Mouse (Mus musculus): ENCODE measurements around the gene Daxx. TPM values are rescaled to one million over a fixed set of nuclear protein-coding genes. Genes with fewer than 3 reads are reported as not detected.
A peak's percentile ranks its signal among the peaks of the same experiment; 100 is the strongest.
"Not testable (repeated sequence)": the region's sequence is repeated elsewhere in the genome, so short reads cannot be mapped to it uniquely, and the experiment has no call there.

Gene Daxx
- polyA plus RNA-seq, 1 experiment from 2014 or later = 37.5 TPM

DNA sequence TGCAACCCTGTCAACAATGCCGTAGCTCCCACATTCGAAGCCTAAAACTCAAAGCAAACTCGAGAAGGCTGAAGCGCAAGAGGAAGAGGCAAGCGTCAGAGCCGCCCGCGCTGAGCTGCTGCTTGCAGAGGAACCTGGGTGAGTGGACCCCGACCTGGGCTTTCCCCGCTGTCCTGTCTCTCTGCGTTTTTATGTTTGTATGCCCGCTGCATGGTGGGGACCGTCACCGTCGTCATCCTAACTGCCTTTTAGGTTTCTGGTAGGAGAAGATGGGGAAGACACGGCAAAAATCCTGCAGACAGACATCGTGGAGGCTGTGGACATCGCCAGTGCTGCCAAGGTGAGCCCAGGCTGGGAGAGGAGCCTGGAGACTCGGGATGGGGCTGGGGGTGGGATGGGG is 32.2 kb downstream of the Daxx start:
- no peaks in the 10 kb centered on the region for H3K9me3 ChIP-seq
- WGBS = 53% methylated on average over 19 of the region's 19 CpGs
- no peak overlapping the region for H3K27ac ChIP-seq
- H3K9ac ChIP-seq = peak overlapping the region; percentile 69
- H3K4me2 ChIP-seq (replicated peaks) = peak overlapping the region; percentile 93
- H3K4me1 ChIP-seq (replicated peaks) = peaks cover 22% of the 10 kb centered on the region
- ATAC-seq = no peak
- no peaks in the 10 kb centered on the region for H3K27me3 ChIP-seq (replicated peaks)
- peak overlapping the region; percentile 83 for H3K4me3 ChIP-seq (replicated peaks)
- peaks cover 28% of the 10 kb centered on the region for H3K36me3 ChIP-seq

DNA sequence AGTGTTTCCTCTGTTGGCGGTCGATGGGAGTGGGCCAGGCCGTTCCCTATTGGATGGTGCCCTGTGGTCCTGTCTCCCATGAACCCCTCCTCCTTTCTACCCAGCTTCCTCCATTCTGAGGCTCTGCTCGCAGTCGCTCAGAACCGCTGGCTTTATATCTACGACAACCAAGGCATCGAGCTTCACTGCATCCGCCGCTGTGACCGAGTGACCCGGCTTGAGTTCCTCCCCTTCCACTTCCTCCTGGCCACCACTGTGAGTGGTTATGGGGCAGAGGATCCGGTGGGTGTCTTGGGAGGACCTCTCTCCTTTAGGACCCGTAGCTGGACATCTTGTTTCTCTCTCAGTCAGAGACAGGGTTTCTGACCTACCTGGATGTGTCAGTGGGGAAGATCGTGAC is 34.2 kb downstream of the Daxx start:
- Histone ChIP-seq H3K4me3 (replicated peaks) (no peak overlapping the region), H3K27me3 (replicated peaks) (no peaks in the 10 kb centered on the region), H3K9ac (no peak overlapping the region), H3K27ac (no peak overlapping the region), H3K36me3 (peaks cover 19% of the 10 kb centered on the region; the same call in 1 of the 2 replicates), H3K9me3 (no peaks in the 10 kb centered on the region), H3K4me2 (replicated peaks) (no peak overlapping the region), H3K4me1 (replicated peaks) (peaks cover 25% of the 10 kb centered on the region)
- ATAC-seq = no peak
- WGBS = 94% methylated on average over 15 of the region's 15 CpGs

DNA sequence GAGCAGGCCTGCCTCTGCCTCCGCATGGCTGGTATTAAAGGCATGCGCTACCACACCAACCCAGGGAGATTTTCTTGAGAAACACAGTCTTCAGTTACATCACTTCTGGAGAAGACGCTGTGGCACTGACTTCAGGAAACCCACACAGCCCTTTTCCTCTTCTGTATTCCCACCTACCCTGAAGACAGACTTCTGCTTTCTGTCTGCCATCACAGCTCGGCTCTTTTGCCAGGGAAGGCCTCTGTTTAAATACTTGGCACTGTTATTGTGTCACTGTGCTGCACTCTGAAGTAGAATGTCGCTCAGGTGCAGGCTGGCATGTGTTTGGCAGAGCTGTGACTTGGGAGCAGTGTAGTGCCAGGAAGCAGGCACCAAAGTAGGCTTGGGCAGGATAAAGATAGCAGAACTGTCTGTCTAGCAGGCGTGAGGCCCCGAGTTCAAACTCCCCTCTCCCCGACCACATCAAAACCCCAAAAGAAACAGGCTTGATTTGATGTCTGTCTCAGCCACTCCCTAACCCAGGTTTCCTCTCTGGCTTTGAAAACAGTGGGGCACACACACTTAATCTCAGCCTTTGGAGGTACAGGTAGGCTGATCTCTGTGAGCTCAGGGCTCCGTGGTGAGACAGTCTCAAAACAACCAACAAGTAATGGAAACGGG is 38.3 kb downstream of the Daxx start:
- Histone ChIP-seq H3K27ac (no peak overlapping the region), H3K36me3 (peaks cover 19% of the 10 kb centered on the region; the same call in 1 of the 2 replicates), H3K4me1 (replicated peaks) (peaks cover 33% of the 10 kb centered on the region), H3K4me2 (replicated peaks) (no peak overlapping the region), H3K4me3 (replicated peaks) (no peak overlapping the region), H3K9me3 (no peaks in the 10 kb centered on the region), H3K27me3 (replicated peaks) (no peaks in the 10 kb centered on the region), H3K9ac (no peak overlapping the region)
- 92% methylated on average over 10 of the region's 10 CpGs for WGBS
- ATAC-seq = no peak

DNA sequence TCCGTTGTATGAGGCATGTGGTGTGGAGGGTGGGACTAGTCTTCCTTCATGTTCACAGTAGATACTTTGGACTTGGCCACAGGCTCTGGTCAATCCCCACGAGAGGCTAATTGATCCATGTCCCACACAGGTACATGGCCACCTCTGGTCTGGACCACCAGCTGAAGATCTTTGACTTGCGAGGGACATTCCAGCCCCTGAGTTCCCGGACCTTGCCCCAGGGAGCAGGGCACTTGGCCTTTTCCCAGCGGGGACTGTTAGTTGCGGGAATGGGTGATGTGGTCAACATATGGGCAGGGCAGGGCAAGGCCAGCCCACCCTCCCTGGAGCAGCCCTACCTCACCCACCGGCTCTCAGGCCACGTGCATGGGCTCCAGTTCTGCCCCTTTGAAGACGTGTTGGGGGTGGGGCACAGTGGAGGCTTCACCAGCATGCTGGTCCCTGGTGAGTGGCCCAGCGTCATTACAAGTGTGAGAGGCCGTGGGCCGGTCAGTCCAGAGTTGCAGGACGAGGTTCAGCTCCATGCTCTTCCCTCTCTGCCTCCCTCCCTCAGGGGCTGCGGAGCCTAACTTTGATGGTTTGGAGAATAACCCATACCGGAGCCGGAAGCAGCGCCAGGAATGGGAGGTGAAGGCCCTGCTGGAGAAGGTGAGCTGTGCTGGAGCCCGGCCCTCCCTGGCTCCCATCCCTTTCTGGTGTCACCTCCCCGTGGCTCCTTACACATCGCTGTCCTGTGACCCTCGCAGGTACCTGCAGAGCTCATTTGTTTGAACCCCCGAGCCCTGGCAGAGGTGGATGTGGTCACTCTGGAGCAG is 39.1 kb downstream of the Daxx start:
- H3K27ac ChIP-seq = peak overlapping the region; percentile 70
- no peaks in the 10 kb centered on the region for H3K27me3 ChIP-seq (replicated peaks)
- H3K4me3 ChIP-seq (replicated peaks) = no peak overlapping the region
- peaks cover 40% of the 10 kb centered on the region for H3K4me1 ChIP-seq (replicated peaks)
- ATAC-seq = no peak
- H3K4me2 ChIP-seq (replicated peaks) = peak overlapping the region; percentile 91
- peak overlapping the region; percentile 21; the same call in 1 of the 2 replicates for H3K9ac ChIP-seq
- H3K9me3 ChIP-seq = no peaks in the 10 kb centered on the region
- peaks cover 22% of the 10 kb centered on the region for H3K36me3 ChIP-seq
- WGBS = 86% methylated on average over 22 of the region's 22 CpGs

DNA sequence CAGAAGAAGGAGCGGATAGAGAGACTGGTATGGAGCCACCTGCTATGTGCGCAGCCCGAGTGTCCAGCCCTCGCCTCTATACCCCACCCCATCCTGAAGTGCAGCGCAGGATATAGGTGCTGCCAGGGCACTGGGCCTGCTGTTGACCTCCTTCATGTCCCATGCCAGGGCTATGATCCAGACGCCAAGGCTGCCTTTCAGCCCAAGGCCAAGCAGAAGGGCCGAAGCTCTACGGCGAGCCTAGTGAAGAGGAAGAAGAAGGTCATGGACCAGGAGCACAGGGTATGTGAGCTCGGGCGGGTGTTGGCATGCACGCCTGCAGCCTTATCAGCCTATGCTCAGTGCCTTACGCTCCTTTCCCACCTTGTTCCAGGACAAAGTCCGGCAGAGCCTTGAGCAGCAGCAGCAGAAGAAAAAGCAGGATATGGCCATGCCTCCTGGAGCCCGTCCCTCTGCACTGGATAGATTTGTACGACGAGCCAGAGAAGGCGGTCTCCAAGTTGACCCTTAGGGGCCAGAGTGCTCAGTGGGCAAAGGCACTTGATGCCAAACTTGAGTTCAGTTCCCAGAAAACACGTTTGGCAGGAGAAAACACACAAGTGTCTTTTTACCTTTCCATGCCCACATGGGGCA is 39.8 kb downstream of the Daxx start:
- H3K4me3 ChIP-seq (replicated peaks) = 0 out of 2 replicates have a peak overlapping the region, but pooled peaks have one; percentile 1
- H3K36me3 ChIP-seq = peaks cover 22% of the 10 kb centered on the region
- ATAC-seq = peak; percentile 67
- H3K27me3 ChIP-seq (replicated peaks) = no peaks in the 10 kb centered on the region
- no peaks in the 10 kb centered on the region for H3K9me3 ChIP-seq
- peaks cover 46% of the 10 kb centered on the region for H3K4me1 ChIP-seq (replicated peaks)
- peak overlapping the region; percentile 91 for H3K4me2 ChIP-seq (replicated peaks)
- peak overlapping the region; percentile 21; the same call in 1 of the 2 replicates for H3K9ac ChIP-seq
- H3K27ac ChIP-seq = peak overlapping the region; percentile 70
- WGBS = 69% methylated on average over 19 of the region's 19 CpGs

DNA sequence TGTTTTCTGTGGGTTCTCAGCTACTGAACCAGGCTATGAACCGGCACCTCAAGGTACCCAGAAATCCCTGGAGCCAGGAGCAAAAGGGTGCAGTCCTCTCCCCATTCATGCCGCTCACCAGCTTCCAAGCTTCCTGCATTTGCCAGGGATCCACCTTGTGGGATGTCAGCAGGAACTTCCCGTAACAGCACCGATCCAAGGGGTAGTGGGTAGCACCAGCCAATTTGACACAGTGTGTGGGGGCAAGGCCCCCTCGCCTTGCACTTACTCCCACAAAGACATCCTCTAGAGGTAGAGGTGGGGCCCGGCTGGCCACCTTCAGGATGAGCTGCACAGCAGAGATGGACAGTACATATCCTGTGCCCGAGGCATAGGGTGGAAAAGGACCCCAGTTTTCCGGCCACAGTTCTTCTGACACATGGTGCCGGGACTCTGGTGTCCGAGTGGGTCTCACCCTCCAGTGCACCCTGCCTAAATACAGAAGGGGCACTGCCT is 41.0 kb downstream of the Daxx start:
- WGBS = 77% methylated on average over 10 of the region's 10 CpGs
- H3K4me3 ChIP-seq (replicated peaks) = peak overlapping the region; percentile 52
- no peaks in the 10 kb centered on the region for H3K27me3 ChIP-seq (replicated peaks)
- no peaks in the 10 kb centered on the region for H3K9me3 ChIP-seq
- peaks cover 52% of the 10 kb centered on the region for H3K4me1 ChIP-seq (replicated peaks)
- peak overlapping the region; percentile 59 for H3K9ac ChIP-seq
- no peak for ATAC-seq
- H3K36me3 ChIP-seq = peaks cover 16% of the 10 kb centered on the region
- peak overlapping the region; percentile 91 for H3K4me2 ChIP-seq (replicated peaks)
- H3K27ac ChIP-seq = peak overlapping the region; percentile 96

DNA sequence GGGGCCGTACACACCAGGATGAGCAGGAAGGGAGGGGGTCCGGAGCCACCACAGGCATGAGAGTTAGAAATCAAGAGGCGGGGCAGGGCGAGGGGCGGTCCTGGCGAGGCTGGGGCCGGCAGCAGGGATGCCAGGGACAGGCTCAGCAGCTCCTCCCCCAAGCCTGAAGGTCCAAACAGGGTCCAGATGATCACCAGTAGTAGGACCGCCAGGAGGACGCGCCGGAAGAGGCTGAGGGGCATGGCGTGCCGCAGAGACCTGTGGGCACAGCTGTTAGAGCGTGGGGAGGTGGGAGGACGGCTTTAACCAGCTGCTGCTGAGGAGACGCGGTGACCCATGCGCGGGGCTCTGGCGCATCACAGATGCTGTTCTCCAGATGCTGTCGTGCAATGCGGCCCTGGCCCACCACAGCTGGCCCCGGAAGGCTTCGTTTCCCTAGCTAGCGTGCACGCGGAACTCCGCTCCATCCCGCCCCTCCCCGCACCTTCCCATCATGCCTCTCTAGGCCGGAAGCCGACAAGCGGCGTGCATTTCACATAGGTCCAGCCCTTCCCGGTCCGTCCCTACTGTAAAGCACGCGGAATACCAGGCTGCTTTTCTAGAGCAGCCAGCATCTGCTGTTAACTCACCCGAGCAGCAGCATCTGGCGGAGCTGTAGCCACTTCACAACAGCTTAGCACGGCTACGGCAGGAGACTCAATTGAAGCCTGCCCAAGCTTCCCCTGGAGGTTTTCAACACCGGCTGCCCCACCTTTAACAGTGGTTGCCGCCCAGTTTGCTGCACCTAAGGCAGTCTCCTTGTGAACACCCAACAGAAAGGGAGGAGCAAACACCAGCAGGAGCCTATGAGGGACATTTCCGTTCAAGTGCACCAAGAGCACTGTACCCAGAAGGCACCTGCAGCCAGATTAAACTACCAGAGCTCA is 42.1 kb downstream of the Daxx start, which contains the start of gene B3galt4:
TSS of gene B3galt4 (minus strand) at position 468 of the 926 bp plus-strand sequence.
- H3K36me3 ChIP-seq = peaks cover 13% of the 10 kb centered on the region
- peak within 1 kb of the TSS; percentile 91 for H3K4me2 ChIP-seq (replicated peaks)
- peak within 1 kb of the TSS; percentile 59 for H3K9ac ChIP-seq
- H3K27me3 ChIP-seq (replicated peaks) = no peaks in the 10 kb centered on the region
- H3K4me3 ChIP-seq (replicated peaks) = peak within 1 kb of the TSS; percentile 52
- peak within 1 kb of the TSS; percentile 96 for H3K27ac ChIP-seq
- ATAC-seq = peak; percentile 79
- H3K9me3 ChIP-seq = no peaks in the 10 kb centered on the region
- H3K4me1 ChIP-seq (replicated peaks) = peaks cover 52% of the 10 kb centered on the region
- WGBS = 1% methylated on average over 45 of the region's 45 CpGs

DNA sequence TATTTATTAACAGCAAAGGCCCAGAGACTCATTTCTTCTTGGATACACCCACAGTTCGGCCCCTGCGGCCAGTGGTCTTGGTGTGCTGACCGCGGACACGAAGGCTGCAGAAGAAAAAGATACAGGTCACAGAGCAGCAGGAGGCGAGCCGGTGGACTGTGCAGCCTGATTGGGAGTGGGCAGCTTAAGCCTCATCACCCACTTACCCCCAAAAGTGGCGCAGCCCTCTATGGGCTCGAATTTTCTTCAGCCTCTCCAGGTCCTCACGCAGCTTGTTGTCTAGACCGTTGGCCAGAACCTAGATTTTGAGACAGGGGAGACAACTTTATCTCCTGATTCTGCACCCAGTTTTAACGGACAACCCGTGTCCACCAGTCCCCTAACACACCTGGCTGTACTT is 42.8 kb downstream of the Daxx start:
- not testable (repeated sequence) for H3K4me3 ChIP-seq (replicated peaks); ATAC-seq; H3K9me3 ChIP-seq; H3K27me3 ChIP-seq (replicated peaks)
- 71% methylated on average over 13 of the region's 13 CpGs for WGBS
- Histone ChIP-seq H3K36me3 (peaks cover 13% of the 10 kb centered on the region), H3K27ac (0 out of 2 replicates have a peak overlapping the region, but pooled peaks have one; percentile 96), H3K4me2 (replicated peaks) (peak overlapping the region; percentile 91), H3K9ac (peak overlapping the region; percentile 59), H3K4me1 (replicated peaks) (peaks cover 52% of the 10 kb centered on the region)

DNA sequence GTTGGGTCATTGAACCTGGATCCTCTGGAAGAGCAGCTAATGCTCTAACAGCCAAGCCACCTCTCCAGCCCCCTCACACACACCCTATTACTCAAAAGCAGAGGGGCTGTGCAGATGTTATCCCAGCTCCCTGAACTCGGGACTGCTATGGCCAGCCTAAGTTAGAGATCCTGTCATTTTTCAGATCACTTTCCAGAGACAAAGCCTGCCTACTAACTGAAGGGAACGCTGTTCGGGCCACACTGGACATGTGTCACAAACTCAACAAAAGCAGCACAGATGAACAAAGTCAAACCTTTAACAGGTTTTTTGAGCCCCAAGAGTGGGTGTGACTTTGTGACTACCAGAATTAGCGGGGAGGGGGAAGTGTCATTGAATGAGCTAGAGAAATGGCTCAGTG is 43.7 kb downstream of the Daxx start:
- peak overlapping the region; percentile 39; the same call in 1 of the 2 replicates for H3K9ac ChIP-seq
- peak overlapping the region; percentile 84 for H3K4me3 ChIP-seq (replicated peaks)

DNA sequence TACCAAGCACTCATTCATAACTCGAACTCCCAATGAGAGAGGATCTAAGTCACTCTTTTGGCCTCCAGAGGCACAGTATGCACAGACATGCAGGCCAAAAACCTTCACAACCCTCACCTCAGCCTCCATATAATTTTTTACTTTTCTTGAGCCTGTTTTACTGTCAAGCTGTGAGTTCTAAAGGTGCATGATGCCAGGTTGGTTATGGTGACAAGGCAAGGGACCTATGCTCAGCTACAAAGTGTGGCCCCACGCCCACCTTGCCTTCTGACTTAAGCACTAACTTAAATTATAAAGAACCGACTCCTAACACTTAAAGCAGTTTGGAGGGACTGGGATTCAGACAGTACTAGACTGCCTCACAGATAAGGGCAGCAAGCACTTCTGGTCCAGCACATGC is 44.1 kb downstream of the Daxx start:
- peak overlapping the region; percentile 39; the same call in 1 of the 2 replicates for H3K9ac ChIP-seq
- H3K27me3 ChIP-seq (replicated peaks) = no peaks in the 10 kb centered on the region
- H3K4me3 ChIP-seq (replicated peaks) = peak overlapping the region; percentile 84
- peaks cover 51% of the 10 kb centered on the region for H3K4me1 ChIP-seq (replicated peaks)
- peak overlapping the region; percentile 41; the same call in 1 of the 2 replicates for H3K27ac ChIP-seq
- H3K4me2 ChIP-seq (replicated peaks) = peak overlapping the region; percentile 91
- H3K9me3 ChIP-seq = no peaks in the 10 kb centered on the region
- no peak for ATAC-seq
- 77% methylated on average over 3 of the region's 3 CpGs for WGBS
- peaks cover 13% of the 10 kb centered on the region for H3K36me3 ChIP-seq

More for the DNA sequence above, 43.7 kb downstream of the Daxx start:
- H3K36me3 ChIP-seq = peaks cover 13% of the 10 kb centered on the region
- ATAC-seq = no peak
- H3K27ac ChIP-seq = peak overlapping the region; percentile 41
- peak overlapping the region; percentile 91 for H3K4me2 ChIP-seq (replicated peaks)
- H3K4me1 ChIP-seq (replicated peaks) = peaks cover 52% of the 10 kb centered on the region
- WGBS = 81% methylated on average over 4 of the region's 4 CpGs
- H3K9me3 ChIP-seq = no peaks in the 10 kb centered on the region
- no peaks in the 10 kb centered on the region for H3K27me3 ChIP-seq (replicated peaks)

DNA sequence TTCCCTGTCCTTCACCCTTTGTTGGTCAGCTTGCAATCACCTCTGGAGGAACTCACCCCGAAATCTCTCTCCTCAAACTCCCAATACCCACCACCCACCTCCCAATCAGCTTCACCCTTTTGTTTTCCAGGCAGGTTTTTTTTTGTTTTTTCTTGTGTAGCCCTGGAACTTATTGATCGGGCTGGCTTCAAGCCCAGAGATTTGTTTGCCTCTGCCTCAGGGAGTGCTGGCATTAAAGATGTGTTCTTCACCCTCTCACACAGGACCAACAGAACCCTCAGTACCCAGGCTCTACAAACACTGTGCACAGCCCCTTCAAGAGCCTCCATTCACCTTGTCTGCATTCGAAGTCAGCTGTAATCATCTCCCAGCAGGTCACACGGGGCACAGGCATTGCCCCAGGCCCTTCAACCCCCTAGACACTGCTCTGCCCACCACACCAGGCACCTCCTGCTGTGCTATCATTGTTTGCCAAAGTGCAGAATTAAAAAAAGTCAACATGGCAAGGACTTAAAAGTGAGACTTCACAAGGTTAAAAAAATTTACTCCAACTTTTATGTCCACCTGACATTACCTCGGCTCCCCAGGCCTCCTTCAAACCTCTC is 44.8 kb downstream of the Daxx start:
- ATAC-seq = no peak
- Histone ChIP-seq H3K4me2 (replicated peaks) (peak overlapping the region; percentile 91), H3K9me3 (no peaks in the 10 kb centered on the region), H3K9ac (peak overlapping the region; percentile 97), H3K27me3 (replicated peaks) (no peaks in the 10 kb centered on the region), H3K27ac (peak overlapping the region; percentile 94), H3K36me3 (peaks cover 14% of the 10 kb centered on the region), H3K4me3 (replicated peaks) (peak overlapping the region; percentile 84), H3K4me1 (replicated peaks) (peaks cover 43% of the 10 kb centered on the region)
- WGBS = 37% methylated on average over 5 of the region's 5 CpGs
